Mouse (Mus musculus): ENCODE measurements at regions not wholly inside any gene's neighbourhood (a gene's known extent, or its start where the extent isn't known, plus 50 kb on each side); places are given as distances from the start of the nearest gene placed in this dataset.
"Not testable (repeated sequence)": the region's sequence is repeated elsewhere in the genome, so short reads cannot be mapped to it uniquely, and the experiment has no call there.

DNA sequence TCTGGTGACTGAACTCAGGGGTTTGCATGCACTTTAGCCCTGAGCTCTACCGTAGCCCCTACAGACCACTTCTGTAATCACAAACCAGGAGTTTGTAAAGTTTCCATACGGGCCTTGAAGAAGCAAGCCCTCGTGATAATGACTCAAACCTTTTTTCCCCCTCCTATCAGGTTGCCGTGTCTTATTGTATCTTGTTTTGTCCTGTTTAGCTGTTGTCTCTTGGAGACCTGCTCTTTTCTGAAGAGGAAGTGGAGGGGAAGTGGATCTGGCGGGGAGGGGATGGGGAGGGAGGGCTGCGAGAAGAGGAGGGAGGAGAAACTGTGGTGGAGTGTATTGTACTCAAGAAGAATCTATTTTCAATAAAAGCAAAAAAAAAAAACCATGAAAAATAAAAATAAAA is 87.0 kb downstream of the Fam43a start:
- no peak for DNase-seq (ENCODE audit: low spot score)

DNA sequence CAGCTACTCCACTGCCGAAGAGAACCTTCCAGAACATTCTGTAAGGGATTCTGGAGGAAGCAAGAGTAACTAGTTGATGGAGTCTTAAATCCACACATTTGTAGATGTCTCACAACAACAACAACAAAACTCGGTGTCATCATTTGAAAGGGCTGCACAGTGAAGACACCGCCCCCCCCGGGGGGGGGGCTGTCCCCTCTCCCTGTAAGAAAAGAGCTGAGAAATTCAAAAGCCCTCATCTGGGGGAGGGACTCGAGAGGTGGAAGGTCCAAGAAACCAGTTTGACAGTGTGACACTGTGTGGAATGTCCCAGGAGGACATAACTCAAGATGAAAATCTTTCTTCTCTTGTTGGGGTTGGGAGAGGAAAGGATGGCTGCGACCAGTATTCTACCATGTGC is 87.7 kb downstream of the Fam43a start:
- DNase-seq (ENCODE audit: low spot score): no peak

- no peak for DNase-seq (ENCODE audit: low spot score)
Measured at GRCm38 (mm10) chr16:30687682-30688081, 88.2 kb downstream of the Fam43a start.

DNA sequence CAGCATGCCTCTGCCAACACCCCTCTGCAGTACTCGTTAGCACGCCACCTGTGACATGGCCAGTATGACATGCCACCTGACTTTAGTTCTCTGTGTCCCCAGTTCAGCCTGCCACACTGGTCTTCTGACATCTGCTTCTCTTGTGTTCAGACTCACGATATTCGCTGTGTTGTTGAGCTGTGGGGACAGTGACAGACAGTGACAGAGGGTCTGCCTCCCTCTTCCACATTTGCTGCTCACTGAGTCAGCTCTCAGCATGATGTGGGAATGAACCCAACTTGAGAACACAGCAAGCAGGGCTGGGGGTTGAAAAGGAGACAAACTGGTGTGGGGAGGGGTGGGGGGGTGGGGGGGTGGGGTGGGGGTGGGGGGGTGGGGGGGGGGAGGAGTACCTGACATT is 91.0 kb downstream of the Fam43a start:
- no peak for DNase-seq (ENCODE audit: low spot score)

- no peak for DNase-seq (ENCODE audit: low spot score)
Measured at GRCm38 (mm10) chr16:30691964-30692363, 92.4 kb downstream of the Fam43a start.

GRCm38 (mm10) chr16:30692541-30693141 is 93.1 kb downstream of the Fam43a start:
- DNase-seq (ENCODE audit: low spot score): no peak

GRCm38 (mm10) chr16:30693206-30693605 is 93.7 kb downstream of the Fam43a start:
- DNase-seq (ENCODE audit: low spot score): no peak

- DNase-seq (ENCODE audit: low spot score): no peak
Measured at GRCm38 (mm10) chr16:30693839-30694527, 94.5 kb downstream of the Fam43a start.

DNA sequence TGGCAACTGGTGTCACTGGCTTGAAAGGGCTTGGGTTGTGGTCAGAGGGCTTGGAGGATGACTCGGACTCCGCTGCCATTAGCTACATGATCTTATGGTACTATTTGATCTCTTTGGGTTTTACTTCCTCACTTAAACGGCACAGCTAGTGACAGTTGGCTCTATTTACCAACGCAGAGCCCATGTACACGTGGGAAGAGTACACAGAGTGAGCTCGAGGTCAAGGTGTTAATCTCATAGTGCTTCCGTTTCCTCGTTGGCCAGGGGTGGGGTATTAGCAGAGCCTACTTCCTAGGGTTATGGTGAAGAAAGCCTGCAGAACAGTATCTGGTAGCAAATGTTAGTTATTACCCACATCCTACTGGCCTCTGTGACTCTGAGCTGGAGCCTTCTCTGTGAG is 96.2 kb downstream of the Fam43a start:
- no peak for DNase-seq (ENCODE audit: low spot score)

DNA sequence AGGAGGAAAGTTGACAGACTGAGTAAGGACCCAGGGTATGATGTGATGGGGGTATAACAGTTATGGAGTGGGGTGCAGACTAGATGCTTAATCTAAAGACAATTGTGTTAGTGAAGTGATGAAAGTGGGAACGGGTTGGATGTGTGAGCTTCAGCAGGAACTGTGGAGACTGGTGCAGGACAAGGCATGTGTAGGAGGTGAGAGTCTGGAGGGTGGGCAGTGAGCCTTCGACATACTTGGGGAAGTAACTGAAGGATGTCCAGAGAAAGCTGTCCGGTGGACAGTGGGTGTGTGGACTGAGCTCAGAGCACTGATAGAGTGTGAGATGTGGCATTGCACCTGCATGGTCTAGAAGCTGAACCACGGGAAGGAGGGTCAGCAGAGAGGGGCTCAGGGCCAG is 97.7 kb downstream of the Fam43a start:
- no peak for DNase-seq (ENCODE audit: low spot score)

- no peak for DNase-seq (ENCODE audit: low spot score)
Measured at GRCm38 (mm10) chr16:30697806-30698205, 98.3 kb downstream of the Fam43a start.

GRCm38 (mm10) chr16:30703831-30704230 is 104.3 kb downstream of the Fam43a start:
- no peak for DNase-seq (ENCODE audit: low spot score)

DNA sequence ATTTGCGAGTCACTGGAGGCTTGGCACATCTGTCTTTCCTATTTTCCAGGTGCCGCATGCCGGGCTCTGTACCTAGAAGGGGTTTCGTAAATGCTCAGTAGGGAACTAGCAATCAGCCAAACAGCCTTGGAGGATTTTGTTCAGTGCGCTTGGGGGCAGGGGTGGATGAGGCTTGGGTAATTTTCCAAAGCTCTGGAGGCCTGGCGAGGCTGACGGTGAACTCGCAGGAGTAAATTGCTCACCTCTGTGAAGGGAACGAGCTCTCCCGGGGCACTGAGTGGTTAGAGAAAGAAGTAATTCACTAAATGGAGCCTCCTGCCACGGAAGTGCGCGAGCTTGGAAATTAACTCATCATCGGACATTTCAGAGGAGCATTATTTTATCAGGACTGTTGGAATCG is 110.0 kb downstream of the Fam43a start:
- DNase-seq (ENCODE audit: low spot score): no peak

DNA sequence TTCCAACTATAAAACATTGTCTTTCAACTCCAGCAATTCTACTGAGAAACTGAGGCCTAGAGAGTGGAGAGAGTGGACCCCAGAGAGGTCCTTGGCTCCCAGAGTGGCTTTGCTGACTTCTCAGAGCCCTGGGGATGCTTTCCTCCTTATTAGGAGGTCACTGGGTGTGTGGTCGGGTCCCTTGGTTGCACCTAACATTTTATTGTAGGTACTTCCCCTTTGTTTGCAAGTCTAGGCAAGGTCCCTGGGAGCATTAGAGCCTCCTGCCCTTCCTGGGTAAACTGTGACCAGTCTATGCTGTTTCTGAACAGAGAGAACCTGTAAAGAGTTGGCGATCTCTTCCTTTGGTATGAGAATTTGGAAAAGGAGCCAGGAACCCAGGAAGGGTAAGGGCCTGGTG is 110.5 kb downstream of the Fam43a start:
- no peak for DNase-seq (ENCODE audit: low spot score)

- no peak for DNase-seq (ENCODE audit: low spot score)
Measured at GRCm38 (mm10) chr16:30712570-30712969, 113.0 kb downstream of the Fam43a start.

DNA sequence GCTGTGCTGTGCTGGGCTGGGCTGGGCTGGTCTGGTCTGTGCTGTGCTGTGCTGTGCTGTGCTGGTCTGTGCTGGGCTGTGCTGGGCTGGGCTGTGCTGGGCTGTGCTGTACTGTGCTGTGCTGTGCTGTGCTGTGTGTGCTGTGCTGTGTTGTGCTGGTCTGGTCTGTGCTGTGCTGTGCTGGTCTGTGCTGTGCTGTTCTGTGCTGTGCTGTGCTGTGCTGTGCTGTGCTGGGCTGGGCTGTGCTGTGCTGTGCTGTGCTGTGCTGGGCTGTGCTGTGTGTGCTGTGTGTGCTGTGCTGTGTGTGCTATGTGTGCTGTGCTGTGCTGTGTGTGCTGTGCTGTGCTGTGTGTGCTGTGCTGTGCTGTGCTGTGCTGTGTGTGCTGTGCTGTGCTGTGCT is 118.1 kb downstream of the Fam43a start:
- DNase-seq (ENCODE audit: low spot score): not testable (repeated sequence)

- DNase-seq (ENCODE audit: low spot score): no peak
Measured at GRCm38 (mm10) chr16:30720791-30721190, 121.3 kb downstream of the Fam43a start.

GRCm38 (mm10) chr16:30721223-30721622 is 121.7 kb downstream of the Fam43a start:
- DNase-seq (ENCODE audit: low spot score): no peak

DNA sequence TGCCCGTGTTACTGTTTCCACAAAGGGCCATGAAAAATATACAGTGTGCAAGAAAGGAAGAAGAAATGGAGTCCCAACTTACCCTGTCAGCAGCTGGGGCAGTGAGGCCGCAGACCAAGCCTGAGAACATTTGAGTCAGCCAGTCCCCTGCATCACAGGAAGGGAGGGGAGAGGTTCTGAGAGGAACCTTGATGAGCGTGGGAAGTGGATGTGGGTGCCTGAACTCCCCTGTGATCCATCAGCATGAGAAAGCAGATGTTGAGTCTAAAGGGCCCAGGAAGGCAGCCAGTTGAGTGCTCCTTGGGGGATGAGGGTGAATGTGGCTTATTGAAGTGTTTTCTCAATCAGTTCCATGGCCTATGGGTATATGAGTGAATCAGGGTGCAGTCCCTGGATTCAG is 122.8 kb downstream of the Fam43a start:
- no peak for DNase-seq (ENCODE audit: low spot score)

DNA sequence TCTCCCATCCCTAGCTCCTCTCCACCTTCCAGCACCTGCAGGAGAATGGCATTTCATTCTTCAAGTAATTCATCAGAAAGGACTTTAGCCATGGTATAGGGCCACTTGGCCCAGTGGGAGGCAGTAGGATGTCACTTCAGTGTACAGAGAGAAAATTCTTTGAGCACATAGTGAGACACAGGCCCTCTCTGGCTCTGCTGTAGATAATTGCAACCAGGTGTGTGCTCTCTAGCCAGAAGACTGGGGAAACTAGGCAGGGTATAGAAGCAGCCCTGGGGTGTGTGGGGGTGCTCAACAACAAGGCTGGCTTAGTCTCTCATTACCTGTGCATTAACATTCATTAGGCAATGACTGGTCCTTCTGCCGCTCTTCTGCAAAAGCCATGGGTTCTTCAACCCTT is 125.1 kb downstream of the Fam43a start:
- no peak for DNase-seq (ENCODE audit: low spot score)

GRCm38 (mm10) chr16:30732770-30733415 is 133.4 kb downstream of the Fam43a start:
- no peak for DNase-seq (ENCODE audit: low spot score)

DNA sequence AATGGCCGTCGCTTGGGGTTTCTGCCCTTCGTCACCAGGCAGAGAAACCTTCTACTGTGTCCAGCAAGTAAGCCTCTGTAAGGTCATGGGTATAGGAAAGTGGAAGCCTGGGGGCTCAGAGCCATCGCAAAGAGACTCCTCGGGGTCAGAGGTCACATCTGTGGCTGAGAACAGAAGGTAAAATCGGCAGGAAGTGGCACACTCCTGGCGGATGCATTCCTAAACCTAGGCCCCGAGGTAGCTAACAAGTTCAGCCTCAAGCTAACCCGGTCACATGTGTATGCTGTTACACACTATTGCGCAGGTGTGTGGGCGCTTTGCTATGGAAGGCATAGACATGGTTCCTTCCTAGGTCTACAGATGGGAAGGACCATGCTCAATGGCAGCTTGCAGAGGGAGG is 134.0 kb downstream of the Fam43a start:
- no peak for DNase-seq (ENCODE audit: low spot score)

DNA sequence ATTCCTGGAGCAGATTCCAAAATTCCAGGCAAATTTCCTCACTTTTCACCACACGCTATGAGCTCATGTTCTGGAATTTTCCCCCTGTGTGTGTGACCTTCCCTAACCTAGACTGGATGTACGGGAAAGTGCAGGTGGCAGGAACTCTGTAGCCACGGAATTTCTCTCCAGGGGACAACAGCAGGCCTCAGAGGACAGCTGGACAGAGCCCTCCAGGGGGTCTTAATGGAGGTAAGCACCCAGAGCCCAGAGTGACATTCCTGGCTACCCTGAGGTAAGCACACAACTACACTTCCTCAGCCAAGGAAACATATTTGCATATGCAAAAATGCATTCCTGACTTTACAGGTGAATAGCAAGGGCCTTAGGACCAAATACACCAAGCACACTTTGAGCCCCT is 135.8 kb downstream of the Fam43a start:
- no peak for DNase-seq (ENCODE audit: low spot score)

- DNase-seq (ENCODE audit: low spot score): peak; percentile 56
Measured at GRCm38 (mm10) chr16:30735969-30736368, 136.4 kb downstream of the Fam43a start.
